Mouse (Mus musculus): Measurements from ENCODE around the gene Krt15. TPM values are rescaled to one million over a fixed set of nuclear protein-coding genes. Genes with fewer than 3 reads are reported as not detected.

The Krt15 gene
- polyA plus RNA-seq, 1 experiment from 2014 or later, result 0.74 TPM

- in situ Hi-C loops (cut with MboI; ENCODE audit: low pct_unique_long_range_greater_than_20kb), result no loop called here
These were observed 19.9 kb upstream of the Krt15 start for GRCm38 (mm10) chr11:100155497-100156255.

GRCm38 (mm10) chr11:100148615-100149330 is 13.0 kb upstream of the Krt15 start, which contains the start of gene Krt19:
TSS of gene Krt19 (minus strand) at chr11:100148665.
- ATAC-seq, result no peak
- no peak for TF ChIP-seq CTCF (IDR thresholded peaks at IDR 0.05)
- no peaks in the 10 kb centered on the region for H3K27me3 ChIP-seq
- ChIA-PET CTCF (interaction anchor here (1.5 kb wide), 1 partner anchor 9 kb away, joined by 4 read pairs; no protein-coding TSS in a partner anchor), POLR2A (no interaction called here)
- in situ Hi-C loops (cut with MboI; ENCODE audit: low pct_unique_long_range_greater_than_20kb), result no loop called here
- DNase-seq (ENCODE audit: low read depth, low spot score), result no peak

More at GRCm38 (mm10) chr11:100155497-100156255, 19.9 kb upstream of the Krt15 start:
- POLR2A ChIA-PET, result no interaction called here
- TF ChIP-seq CTCF (IDR thresholded peaks at IDR 0.05), result no peak
- DNase-seq (ENCODE audit: low read depth, low spot score) (peak; percentile 80), ATAC-seq (peak; percentile 44)
- no peaks in the 10 kb centered on the region for H3K27me3 ChIP-seq
- CTCF ChIA-PET, result interaction anchor here (1.4 kb wide), 1 partner anchor 139 kb away, joined by 4 read pairs; no protein-coding TSS in a partner anchor

DNA sequence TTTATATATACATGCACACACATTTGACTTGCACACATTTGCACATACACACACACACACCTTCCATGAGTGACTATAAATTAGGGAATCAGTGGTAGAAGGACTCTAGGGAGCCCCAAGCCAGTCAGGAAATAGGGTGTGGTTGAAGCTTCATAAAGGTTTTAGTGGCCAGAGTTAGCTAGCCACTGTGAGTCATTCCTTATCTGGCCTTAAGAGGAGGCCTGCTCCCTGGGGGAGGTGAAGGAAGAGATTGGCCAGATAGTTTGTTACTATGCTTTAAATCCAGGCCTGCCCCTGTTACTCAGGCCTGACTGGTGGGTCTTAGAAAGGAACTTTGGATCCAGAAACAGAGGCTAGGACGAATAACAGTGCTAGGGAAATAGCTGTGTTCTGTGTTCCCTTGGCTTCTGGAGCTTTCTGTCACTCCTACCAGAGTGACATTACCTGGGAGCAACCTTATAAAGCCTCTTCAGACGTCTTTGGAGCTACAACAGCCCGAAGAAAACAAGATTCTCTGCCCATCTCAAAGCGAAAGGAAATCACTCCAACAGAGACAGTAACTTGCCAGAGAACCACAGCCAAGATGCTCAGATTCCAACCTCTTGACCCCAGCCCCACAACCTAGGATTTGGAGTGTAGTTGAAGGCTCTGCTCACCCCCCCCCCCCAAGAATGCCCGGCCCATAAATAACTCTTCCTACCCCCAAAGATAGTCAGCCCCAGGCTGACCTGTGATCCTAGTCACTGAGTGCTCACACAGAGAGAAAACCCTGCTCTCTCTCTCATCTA is 12.0 kb upstream of the Krt15 start:
- no peak for TF ChIP-seq CTCF (IDR thresholded peaks at IDR 0.05)
- DNase-seq (ENCODE audit: low read depth, low spot score) (no peak), ATAC-seq (peak; percentile 46)
- ChIA-PET POLR2A (no interaction called here), CTCF (interaction anchor here (1.5 kb wide), 1 partner anchor 10 kb away, joined by 4 read pairs; no protein-coding TSS in a partner anchor)
- no peaks in the 10 kb centered on the region for H3K27me3 ChIP-seq
- in situ Hi-C loops (cut with MboI; ENCODE audit: low pct_unique_long_range_greater_than_20kb), result no loop called here

DNA sequence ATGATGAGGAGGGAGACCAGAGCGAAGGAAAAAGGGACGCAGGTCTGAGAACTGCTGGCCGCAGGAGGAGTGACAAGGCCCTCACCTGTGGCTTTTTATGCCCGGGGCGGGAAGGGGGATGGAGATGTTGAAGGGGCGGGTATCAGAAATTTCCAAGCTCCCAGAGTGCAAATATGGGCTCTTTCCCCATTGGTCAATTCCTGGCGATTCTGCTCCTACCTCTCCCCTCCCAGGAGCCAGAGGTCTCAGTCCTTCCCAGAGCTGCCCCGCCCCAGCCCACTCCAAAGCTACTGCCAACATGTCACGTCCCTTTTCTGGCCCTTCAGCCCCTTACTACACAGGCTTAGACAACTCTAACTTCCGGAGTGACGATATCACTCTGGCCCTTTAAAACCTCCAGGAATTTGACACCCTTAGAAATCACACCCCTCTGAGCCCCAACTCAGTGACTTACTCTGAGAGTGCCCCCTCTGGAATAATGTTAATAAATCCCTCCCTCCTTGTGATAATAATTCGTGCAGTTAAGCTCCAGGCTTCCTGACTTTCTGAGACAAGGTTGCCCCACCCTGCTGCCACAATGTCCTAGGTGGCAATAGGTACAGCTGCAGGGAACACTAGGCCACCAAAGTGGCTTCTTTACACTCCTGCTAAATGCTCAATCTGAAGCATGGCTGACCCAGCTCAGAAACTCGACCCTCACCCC is 10.3 kb upstream of the Krt15 start:
- DNase-seq (ENCODE audit: low read depth, low spot score), result no peak
- in situ Hi-C loops (cut with MboI; ENCODE audit: low pct_unique_long_range_greater_than_20kb), result no loop called here
- CTCF ChIA-PET, result no interaction called here
- POLR2A ChIA-PET, result no interaction called here
- no peak for ATAC-seq
- no peak for TF ChIP-seq CTCF (IDR thresholded peaks at IDR 0.05)
- no peaks in the 10 kb centered on the region for H3K27me3 ChIP-seq

GRCm38 (mm10) chr11:100145104-100145503 is 9.4 kb upstream of the Krt15 start:
- no peak for TF ChIP-seq CTCF (IDR thresholded peaks at IDR 0.05)
- ChIA-PET POLR2A (interaction anchor here (0.6 kb wide), 1 partner anchor 18 kb away, joined by 3 read pairs; no protein-coding TSS in a partner anchor), CTCF (no interaction called here)
- DNase-seq (ENCODE audit: low read depth, low spot score) (no peak), ATAC-seq (no peak)
- no peaks in the 10 kb centered on the region for H3K27me3 ChIP-seq
- in situ Hi-C loops (cut with MboI; ENCODE audit: low pct_unique_long_range_greater_than_20kb), result no loop called here

GRCm38 (mm10) chr11:100140966-100141365 is 5.2 kb upstream of the Krt15 start:
- ATAC-seq, result no peak
- CTCF ChIA-PET, result interaction anchor here (0.6 kb wide), 1 partner anchor 10 kb away, joined by 3 read pairs; no protein-coding TSS in a partner anchor
- POLR2A ChIA-PET, result no interaction called here
- no peak for TF ChIP-seq CTCF (IDR thresholded peaks at IDR 0.05)
- H3K27me3 ChIP-seq, result no peaks in the 10 kb centered on the region
- DNase-seq (ENCODE audit: low read depth, low spot score), result no peak
- in situ Hi-C loops (cut with MboI; ENCODE audit: low pct_unique_long_range_greater_than_20kb), result no loop called here

- DNase-seq (ENCODE audit: low read depth, low spot score), result no peak
- POLR2A ChIA-PET, result no interaction called here
- CTCF ChIA-PET, result no interaction called here
- no peak for TF ChIP-seq CTCF (IDR thresholded peaks at IDR 0.05)
- no peaks in the 10 kb centered on the region for H3K27me3 ChIP-seq
- in situ Hi-C loops (cut with MboI; ENCODE audit: low pct_unique_long_range_greater_than_20kb), result no loop called here
- no peak for ATAC-seq
These were observed 3.7 kb upstream of the Krt15 start for GRCm38 (mm10) chr11:100139391-100139790.

DNA sequence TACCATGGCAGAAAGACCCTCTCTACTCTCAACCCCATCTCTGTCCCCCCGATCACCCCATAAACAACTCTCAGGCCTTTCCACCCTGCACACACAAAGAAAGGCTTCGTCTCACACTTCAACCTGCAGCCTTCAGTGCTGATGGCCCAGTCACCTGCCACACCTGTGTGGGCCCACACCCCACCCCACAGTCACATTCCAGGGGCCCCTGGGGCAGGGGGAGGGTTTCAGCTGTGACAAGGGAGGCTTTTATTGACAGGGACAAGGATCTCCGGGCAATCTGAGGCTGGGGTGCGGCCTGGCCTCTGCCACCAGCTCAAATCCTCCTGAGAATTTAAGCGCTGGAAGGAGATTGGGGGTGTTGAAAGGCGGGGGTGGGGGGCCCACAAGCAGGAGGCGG is 3.1 kb upstream of the Krt15 start:
- ChIA-PET CTCF (no interaction called here), POLR2A (no interaction called here)
- H3K27me3 ChIP-seq, result no peaks in the 10 kb centered on the region
- DNase-seq (ENCODE audit: low read depth, low spot score), result no peak
- TF ChIP-seq CTCF (IDR thresholded peaks at IDR 0.05), result no peak
- ATAC-seq, result no peak
- in situ Hi-C loops (cut with MboI; ENCODE audit: low pct_unique_long_range_greater_than_20kb), result no loop called here

DNA sequence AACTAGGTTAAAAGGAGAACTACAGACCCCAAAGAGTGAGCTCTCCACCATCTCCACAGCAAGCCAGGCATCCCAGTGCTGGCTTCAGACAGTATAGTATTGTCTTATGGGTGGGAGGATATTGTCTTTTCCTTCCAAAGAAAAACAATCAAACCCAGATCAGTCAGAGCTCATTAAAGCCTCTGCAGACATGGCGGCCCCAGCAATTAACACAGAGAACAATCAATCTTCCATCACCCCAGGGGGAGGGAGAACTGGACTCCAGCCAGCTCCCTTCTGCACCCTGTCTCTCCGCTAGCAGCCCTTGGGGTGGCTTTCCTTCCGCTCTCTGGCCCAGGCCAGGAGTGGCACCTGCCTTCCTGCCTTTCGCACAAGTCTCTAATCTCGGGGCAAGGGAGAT is 2.0 kb upstream of the Krt15 start:
- CTCF ChIA-PET, result no interaction called here
- no peak for DNase-seq (ENCODE audit: low read depth, low spot score)
- ATAC-seq, result no peak
- POLR2A ChIA-PET, result no interaction called here
- peaks cover 6% of the 10 kb centered on the region for H3K27me3 ChIP-seq
- TF ChIP-seq CTCF (IDR thresholded peaks at IDR 0.05), result no peak
- in situ Hi-C loops (cut with MboI; ENCODE audit: low pct_unique_long_range_greater_than_20kb), result no loop called here

- in situ Hi-C loops (cut with MboI; ENCODE audit: low pct_unique_long_range_greater_than_20kb), result no loop called here
- ChIA-PET CTCF (no interaction called here), POLR2A (no interaction called here)
- no peak for TF ChIP-seq CTCF (IDR thresholded peaks at IDR 0.05)
- ATAC-seq (no peak), DNase-seq (ENCODE audit: low read depth, low spot score) (no peak)
- peaks cover 6% of the 10 kb centered on the region for H3K27me3 ChIP-seq
These were observed 831 bp upstream of the Krt15 start for GRCm38 (mm10) chr11:100136559-100136958.

All from Patski (cell line).